Mouse (Mus musculus) urinary bladder, adult 2 months (tissue): ENCODE results near the gene 4921511M17Rik. TPM values are rescaled to one million over a fixed set of nuclear protein-coding genes. Genes with fewer than 3 reads are reported as not detected.
"Not testable (repeated sequence)": the region's sequence is repeated elsewhere in the genome, so short reads cannot be mapped to it uniquely, and the experiment has no call there.

Experiments used
- DNase-seq: peaks from one replicate; pipeline ENCODE4 v3.0.0; 2022; ENCODE audit warnings: low spot score
- polyA plus RNA-seq: library from polyadenylated mRNA; depleted of rRNA; stranded (reverse); fragments of >200 nt; gene quantifications from 2 replicates; pipeline ENCODE4 v1.2.3, GENCODE M21; 2012; rRNA removed

The 4921511M17Rik gene
- not detected in 2 replicates for polyA plus RNA-seq

DNA sequence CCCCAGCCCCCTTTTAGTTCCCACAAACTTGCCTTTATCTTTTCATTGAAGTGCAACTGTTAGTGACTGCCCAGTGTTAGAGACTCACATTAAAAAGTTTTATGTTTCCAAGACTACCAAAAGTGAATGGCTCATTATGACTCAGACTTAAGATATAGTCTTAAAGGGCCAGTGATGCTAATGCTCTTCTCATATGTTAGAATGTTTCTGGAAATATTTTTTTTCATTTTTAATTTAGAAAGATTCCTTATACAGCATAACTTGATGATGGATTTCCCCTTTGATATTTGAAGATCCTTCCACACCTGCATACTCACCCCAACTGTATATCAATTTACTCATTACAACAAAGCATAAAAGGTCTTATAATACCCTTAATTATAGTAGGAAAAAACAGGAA is at the start of gene 4921511M17Rik:
4921511M17Rik (minus strand) TSS at position 101 of the 400 bp plus-strand sequence.
- not testable (repeated sequence) for DNase-seq

DNA sequence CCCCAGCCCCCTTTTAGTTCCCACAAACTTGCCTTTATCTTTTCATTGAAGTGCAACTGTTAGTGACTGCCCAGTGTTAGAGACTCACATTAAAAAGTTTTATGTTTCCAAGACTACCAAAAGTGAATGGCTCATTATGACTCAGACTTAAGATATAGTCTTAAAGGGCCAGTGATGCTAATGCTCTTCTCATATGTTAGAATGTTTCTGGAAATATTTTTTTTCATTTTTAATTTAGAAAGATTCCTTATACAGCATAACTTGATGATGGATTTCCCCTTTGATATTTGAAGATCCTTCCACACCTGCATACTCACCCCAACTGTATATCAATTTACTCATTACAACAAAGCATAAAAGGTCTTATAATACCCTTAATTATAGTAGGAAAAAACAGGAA is 21.3 kb upstream of the 4921511M17Rik start, which contains the start of gene Gm10057:
Gm10057 (minus strand) TSS at position 101 of the 400 bp plus-strand sequence.
- DNase-seq: not testable (repeated sequence)

DNA sequence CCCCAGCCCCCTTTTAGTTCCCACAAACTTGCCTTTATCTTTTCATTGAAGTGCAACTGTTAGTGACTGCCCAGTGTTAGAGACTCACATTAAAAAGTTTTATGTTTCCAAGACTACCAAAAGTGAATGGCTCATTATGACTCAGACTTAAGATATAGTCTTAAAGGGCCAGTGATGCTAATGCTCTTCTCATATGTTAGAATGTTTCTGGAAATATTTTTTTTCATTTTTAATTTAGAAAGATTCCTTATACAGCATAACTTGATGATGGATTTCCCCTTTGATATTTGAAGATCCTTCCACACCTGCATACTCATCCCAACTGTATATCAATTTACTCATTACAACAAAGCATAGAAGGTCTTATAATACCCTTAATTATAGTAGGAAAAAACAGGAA is 21.1 kb downstream of the 4921511M17Rik start, which contains the start of gene Samt1:
Samt1 (minus strand) TSS at position 101 of the 400 bp plus-strand sequence.
- not testable (repeated sequence) for DNase-seq

DNA sequence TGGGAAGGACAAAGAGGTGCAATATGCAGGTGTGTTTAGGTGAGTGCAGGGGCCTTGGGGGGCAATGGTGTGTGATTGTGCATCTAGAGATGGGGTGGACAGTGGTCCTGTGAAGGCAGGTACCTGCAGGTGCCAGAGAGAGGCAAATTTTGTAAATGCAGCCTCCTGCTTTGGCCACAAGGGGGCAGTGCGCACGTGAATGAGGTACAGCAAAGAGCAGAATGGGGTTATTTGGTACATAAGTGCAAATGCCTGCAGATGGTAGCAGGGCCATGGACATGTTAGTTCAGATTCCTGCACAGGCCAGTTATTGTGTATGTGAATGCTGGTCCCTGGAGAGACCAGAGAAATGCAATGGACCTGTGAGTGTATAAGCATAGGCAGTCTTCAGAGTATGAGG is 56.7 kb downstream of the 4921511M17Rik start:
- DNase-seq: not testable (repeated sequence)

DNA sequence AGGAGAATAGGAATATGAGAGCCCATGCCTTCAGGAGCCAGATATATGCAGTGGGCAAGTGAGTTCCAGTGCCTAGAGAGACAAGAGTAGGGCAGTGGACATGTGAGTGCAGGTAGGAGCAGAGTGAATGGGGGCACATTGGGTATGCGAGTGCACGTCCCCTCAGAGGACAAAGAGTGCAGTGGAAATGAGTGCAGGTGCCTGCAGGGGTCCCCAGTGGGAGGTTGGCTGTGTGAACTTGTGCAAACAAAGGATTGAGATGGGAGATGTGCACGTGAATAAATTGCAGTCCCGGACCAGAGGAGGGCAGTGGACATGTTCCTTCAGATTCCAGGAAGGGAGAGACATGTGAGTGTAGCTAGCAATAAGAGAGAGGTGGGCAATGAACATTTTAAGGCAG is 57.2 kb downstream of the 4921511M17Rik start:
- not testable (repeated sequence) for DNase-seq

DNA sequence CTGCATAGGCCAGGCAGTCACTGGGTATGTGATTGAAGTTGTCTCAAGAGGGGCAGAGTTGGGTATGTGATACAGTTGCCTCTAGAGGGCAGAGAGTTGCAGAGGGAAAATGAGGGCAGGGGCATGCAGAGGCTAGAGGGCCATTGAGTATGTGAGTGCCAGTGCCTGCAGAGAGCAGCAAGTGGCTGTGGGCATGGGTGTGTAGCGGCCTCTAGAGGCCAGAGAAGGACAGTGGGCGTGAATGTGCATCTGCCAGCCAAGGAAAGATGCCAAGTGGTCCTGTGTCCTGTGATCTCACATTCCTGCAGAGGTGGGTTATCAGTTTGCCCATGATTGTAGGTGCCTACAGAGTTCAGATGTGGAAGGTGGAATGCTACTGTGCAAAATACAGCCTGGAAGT is 59.2 kb downstream of the 4921511M17Rik start:
- DNase-seq: no peak

Other genes starting within 250 kb of the 4921511M17Rik start
- gene Spin2c, start 201.6 kb downstream of the 4921511M17Rik start, polyA plus RNA-seq: 9.0 and 9.2 TPM in 2 replicates
- gene Samt1, start 21.2 kb downstream of the 4921511M17Rik start, polyA plus RNA-seq: not detected in 2 replicates
- not detected in 2 replicates for gene Gm10057, start 21.2 kb upstream of the 4921511M17Rik start, polyA plus RNA-seq
- not detected in 2 replicates for gene Gm15140, start 86.9 kb upstream of the 4921511M17Rik start, polyA plus RNA-seq